Mouse (Mus musculus) CH12.LX (cell line): ENCODE data around the gene Adra1b.

Experiments
- CHD2 ChIP-seq: IDR thresholded peaks from 2 replicates; pipeline ENCODE4 v1.6.1; 2011; ENCODE audit warnings: low read length, improper control_type of control experiment
- CTCF ChIP-seq, 2 experiments: IDR thresholded peaks in 1 of 2; conservative IDR thresholded peaks in 1 of 2; 2 replicates each; pipeline ENCODE4 v1.5.1; 2011 to 2012; ENCODE audit warnings: low read depth in 2 of 2, low read length in 2 of 2, improper control_type of control experiment in 1 of 2, inconsistent platforms in 1 of 2, mild to moderate bottlenecking in 1 of 2, moderate library complexity in 1 of 2
- EP300 ChIP-seq: IDR thresholded peaks from 2 replicates; pipeline ENCODE4 v1.6.1; 2011; ENCODE audit warnings: low read length, improper control_type of control experiment
- MAX ChIP-seq: IDR thresholded peaks from 2 replicates; pipeline ENCODE4 v1.6.1; 2011; ENCODE audit warnings: low read length, improper control_type of control experiment
- MXI1 ChIP-seq: IDR thresholded peaks from 2 replicates; pipeline ENCODE4 v1.6.1; 2011; ENCODE audit warnings: mild to moderate bottlenecking, low read depth, low read length, improper control_type of control experiment
- PAX5 ChIP-seq: IDR thresholded peaks from 2 replicates; pipeline ENCODE4 v1.6.1; 2012; ENCODE audit warnings: low read length, inconsistent platforms, mixed read lengths
- POLR2A ChIP-seq: IDR thresholded peaks from 2 replicates; pipeline ENCODE4 v1.6.1; 2011; ENCODE audit warnings: low read depth, mild to moderate bottlenecking, improper control_type of control experiment, low read length
- POLR2AphosphoS2 ChIP-seq: IDR thresholded peaks from 2 replicates; pipeline ENCODE4 v1.6.1; 2011; ENCODE audit warnings: low read depth, low read length, improper control_type of control experiment
- RAD21 ChIP-seq: IDR thresholded peaks from 2 replicates; pipeline ENCODE4 v1.6.1; 2011; ENCODE audit warnings: low read depth, mild to moderate bottlenecking, low read length, improper control_type of control experiment, moderate library complexity
- USF1 ChIP-seq: IDR thresholded peaks from 2 replicates; pipeline ENCODE4 v1.6.1; 2014; ENCODE audit warnings: low read depth, mild to moderate bottlenecking, inconsistent platforms, low read length, improper control_type of control experiment
- ZNF384 ChIP-seq: IDR thresholded peaks from 2 replicates; pipeline ENCODE4 v1.6.1; 2012; ENCODE audit warnings: low read depth, low read length, improper control_type of control experiment, inconsistent platforms

GRCm38 (mm10) chr11:43883641-43884181 is 17.3 kb downstream of the Adra1b start:
- TF ChIP-seq CTCF (conservative IDR thresholded peaks at IDR 0.05 in 1 of 2, IDR thresholded peaks at IDR 0.05 in 1 of 2; ENCODE audit: low read depth in 2 of 2, low read length in 2 of 2) (no peak), EP300 (no peak), POLR2A (no peak), USF1 (no peak), MXI1 (no peak), CHD2 (no peak), ZNF384 (no peak), MAX (no peak), PAX5 (no peak), POLR2AphosphoS2 (no peak), RAD21 (no peak)
